Mouse (Mus musculus) lung, adult 2 months (tissue): ENCODE measurements around the gene Mboat7. TPM values are rescaled to one million over a fixed set of nuclear protein-coding genes. Genes with fewer than 3 reads are reported as not detected.

ENCODE experiments used
- DNase-seq: peaks from one replicate; pipeline ENCODE4 v3.0.0; 2022
- H3K4me1 ChIP-seq: fragments of 200-500 bp; 2 replicates; pipeline ENCODE4 v1.6.1; 2011; ENCODE audit warnings: low read length; ENCODE audit not compliant: control insufficient read depth, insufficient read depth
- H3K4me3 ChIP-seq: fragments of 200-500 bp; replicated peaks from 2 replicates; pipeline ENCODE3; 2011; ENCODE audit warnings: low read depth, mild to moderate bottlenecking, control low read depth, low read length; ENCODE audit errors: extremely low read depth
- CTCF ChIP-seq: fragments of 200-500 bp; IDR thresholded peaks from 2 replicates; pipeline ENCODE4 v1.5.1; 2011; ENCODE audit warnings: mild to moderate bottlenecking, low read length, control low read depth; ENCODE audit not compliant: insufficient read depth
- POLR2A ChIP-seq: fragments of 200-500 bp; IDR thresholded peaks from 2 replicates; pipeline ENCODE4 v1.6.1; 2011; ENCODE audit warnings: low read depth, mild to moderate bottlenecking, control low read depth, low read length, borderline replicate concordance; ENCODE audit errors: extremely low read depth
- WGBS: fragments of 180-500 bp; shearing (Covaris S2); methylation state at CpG from one replicate; pipeline ENCODE4 v1.1.7; 2018; 5-methylcytosine and 5-hydroxymethylcytosine counted together
- polyA plus RNA-seq: library from polyadenylated mRNA; depleted of rRNA; stranded (reverse); fragments of >200 nt; gene quantifications from 2 replicates; pipeline ENCODE4 v1.2.3, GENCODE M21; 2012

Gene Mboat7
- polyA plus RNA-seq, 1 experiment: 60.1 TPM

GRCm38 (mm10) chr7:3692382-3692986 is 839 bp downstream of the Mboat7 start, which contains the start of gene Tsen34:
Gene Tsen34, plus strand, starts transcription at chr7:3692863.
- DNase-seq: no peak
- no peak for TF ChIP-seq POLR2A
- TF ChIP-seq CTCF: no peak
- Histone ChIP-seq H3K4me3 (peak within 1 kb of the TSS; percentile 59), H3K4me1 (no peaks in the 10 kb centered on the region)
- under 1% methylated on average over 49 of the region's 49 CpGs for WGBS

GRCm38 (mm10) chr7:3691919-3692318 is 1.4 kb downstream of the Mboat7 start:
- Histone ChIP-seq H3K4me1 (no peaks in the 10 kb centered on the region), H3K4me3 (peak overlapping the region; percentile 59)
- WGBS: 31% methylated on average over 3 of the region's 3 CpGs
- no peak for TF ChIP-seq POLR2A
- no peak for TF ChIP-seq CTCF
- DNase-seq: no peak

DNA sequence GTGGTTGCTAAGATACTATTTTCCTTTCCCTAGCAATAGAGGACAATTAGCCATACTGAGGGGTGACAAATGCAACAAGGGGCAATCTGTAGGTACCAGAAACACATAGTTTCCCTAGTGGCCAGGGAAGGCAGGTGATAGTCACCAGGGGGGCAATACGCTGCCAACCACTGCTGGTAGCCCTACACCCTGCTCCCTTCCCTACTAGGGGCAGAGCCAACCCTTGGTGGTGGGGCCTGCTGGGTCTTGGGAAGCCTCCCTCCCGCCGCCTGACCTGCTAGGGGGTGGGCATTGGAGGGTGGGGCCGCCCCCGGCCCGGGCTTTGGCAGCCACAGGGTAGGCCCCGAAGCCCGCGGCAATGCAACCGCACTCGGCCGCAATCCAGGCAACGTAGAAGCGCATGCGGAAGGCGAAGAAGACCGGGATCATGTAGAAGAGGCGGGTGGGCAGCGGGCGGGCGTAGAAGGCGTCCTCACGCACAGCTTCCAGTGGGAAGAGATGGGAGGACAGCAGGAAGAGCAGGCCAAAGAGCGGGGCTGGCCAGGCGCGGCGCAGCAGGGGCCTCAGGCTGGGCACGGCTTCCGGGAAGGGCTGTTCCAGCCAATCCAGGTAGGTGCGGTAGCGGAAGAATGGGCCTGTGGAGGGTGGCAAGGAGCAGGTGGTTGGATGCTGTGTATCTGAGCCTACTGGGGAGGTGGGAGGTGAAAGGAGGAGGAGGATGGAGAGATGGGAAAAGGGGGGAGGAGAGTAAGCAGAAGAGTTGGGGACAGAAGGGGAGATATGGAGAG is 7.7 kb downstream of the Mboat7 start:
- TF ChIP-seq CTCF: no peak
- TF ChIP-seq POLR2A: no peak
- 88% methylated on average over 31 of the region's 31 CpGs for WGBS
- DNase-seq: no peak

GRCm38 (mm10) chr7:3684698-3685097 is 8.6 kb downstream of the Mboat7 start:
- no peak for TF ChIP-seq POLR2A
- TF ChIP-seq CTCF: no peak
- DNase-seq: no peak
- 84% methylated on average over 8 of the region's 8 CpGs for WGBS

More for the DNA sequence above, 7.7 kb downstream of the Mboat7 start:
- Histone ChIP-seq H3K4me1 (no peaks in the 10 kb centered on the region), H3K4me3 (no peak overlapping the region)

DNA sequence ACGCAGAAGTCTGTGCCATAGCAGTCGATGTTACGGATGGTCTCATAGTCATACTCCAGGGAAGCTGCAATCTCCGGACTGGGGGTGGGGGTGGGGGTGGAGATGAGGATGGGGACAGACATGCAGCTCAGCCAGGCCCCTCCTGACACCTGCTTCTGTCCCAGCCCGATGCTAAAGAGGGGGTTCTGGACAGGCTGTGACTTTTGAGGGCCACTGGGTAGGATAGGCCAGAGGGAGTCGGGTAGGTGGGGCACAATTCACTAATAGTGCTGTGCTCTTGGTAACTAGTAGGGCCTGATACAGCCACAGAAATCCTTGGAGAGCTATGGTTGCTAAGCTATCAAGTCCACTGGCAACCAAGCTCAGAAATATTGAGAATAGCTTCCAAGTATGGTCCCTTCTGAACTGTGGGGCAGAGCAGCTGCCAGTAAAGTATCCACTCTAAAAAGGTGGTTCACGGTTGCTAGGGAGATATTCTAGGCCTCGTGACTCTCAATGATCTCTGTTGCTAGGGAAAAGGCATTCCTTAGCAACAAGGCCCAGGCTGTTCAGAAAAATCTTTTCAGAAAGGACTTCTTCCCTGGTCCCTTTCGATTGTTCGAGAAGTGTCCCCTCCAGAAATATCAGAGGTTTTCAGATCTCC is 9.3 kb downstream of the Mboat7 start:
- Histone ChIP-seq H3K4me1 (no peaks in the 10 kb centered on the region), H3K4me3 (no peak overlapping the region)
- no peak for TF ChIP-seq POLR2A
- no peak for TF ChIP-seq CTCF
- DNase-seq: no peak
- 78% methylated on average over 10 of the region's 10 CpGs for WGBS

More at GRCm38 (mm10) chr7:3684698-3685097, 8.6 kb downstream of the Mboat7 start:
- Histone ChIP-seq H3K4me3 (no peak overlapping the region), H3K4me1 (no peaks in the 10 kb centered on the region)

GRCm38 (mm10) chr7:3677342-3677741 is 16.0 kb downstream of the Mboat7 start, which contains the start of gene Tmc4:
Gene Tmc4, minus strand, starts transcription at chr7:3677553.
- Histone ChIP-seq H3K4me3 (peak within 1 kb of the TSS; percentile 65), H3K4me1 (no peaks in the 10 kb centered on the region)
- 0 out of 2 replicates have a peak, but pooled peaks have one; percentile 12 for TF ChIP-seq POLR2A
- TF ChIP-seq CTCF: no peak
- peak; percentile 59 for DNase-seq
- WGBS: 52% methylated on average over 9 of the region's 9 CpGs

DNA sequence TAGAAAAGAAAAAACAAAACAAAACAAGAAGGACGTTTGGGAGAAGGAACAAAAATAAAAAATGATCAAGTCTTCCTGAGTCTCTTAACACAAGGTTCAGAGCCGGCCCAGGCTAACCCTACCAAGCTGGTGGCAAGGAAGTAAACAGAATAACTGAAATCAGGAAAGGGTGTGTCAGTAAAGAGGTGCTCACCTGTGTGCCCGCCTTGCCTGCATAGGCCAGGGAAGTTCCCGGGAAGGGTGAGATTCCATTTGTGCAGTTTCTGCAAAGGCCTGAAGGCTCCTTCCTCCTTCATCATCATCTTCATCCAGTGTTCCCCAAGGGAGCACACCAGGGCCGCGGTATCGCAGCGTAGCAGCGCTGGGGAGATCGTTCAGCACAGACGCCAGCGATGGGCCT is 17.0 kb downstream of the Mboat7 start:
- Histone ChIP-seq H3K4me3 (no peak overlapping the region), H3K4me1 (no peaks in the 10 kb centered on the region)
- no peak for DNase-seq
- no peak for TF ChIP-seq CTCF
- no peak for TF ChIP-seq POLR2A
- WGBS: 70% methylated on average over 12 of the region's 12 CpGs

DNA sequence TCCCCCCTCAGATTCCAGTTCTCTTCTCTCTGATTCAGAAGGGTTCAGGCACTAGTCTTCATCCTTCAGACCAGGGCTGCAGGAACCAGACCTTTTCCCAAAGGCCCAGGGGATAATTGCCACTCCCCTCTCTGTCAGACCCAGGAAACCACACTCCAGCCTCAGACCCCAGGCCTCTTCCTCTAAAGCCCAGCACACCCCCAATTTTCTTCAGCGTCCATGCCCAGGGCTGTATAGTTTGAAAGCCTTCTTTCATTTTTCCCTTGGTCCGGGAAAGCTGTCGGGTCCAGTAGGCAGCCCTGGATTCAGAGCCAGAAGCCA is 18.1 kb downstream of the Mboat7 start:
- DNase-seq: no peak
- WGBS: 85% methylated on average over 3 of the region's 3 CpGs
- H3K4me3 ChIP-seq: no peak overlapping the region
- H3K4me1 ChIP-seq: no peaks in the 10 kb centered on the region
- TF ChIP-seq POLR2A: no peak
- TF ChIP-seq CTCF: no peak

DNA sequence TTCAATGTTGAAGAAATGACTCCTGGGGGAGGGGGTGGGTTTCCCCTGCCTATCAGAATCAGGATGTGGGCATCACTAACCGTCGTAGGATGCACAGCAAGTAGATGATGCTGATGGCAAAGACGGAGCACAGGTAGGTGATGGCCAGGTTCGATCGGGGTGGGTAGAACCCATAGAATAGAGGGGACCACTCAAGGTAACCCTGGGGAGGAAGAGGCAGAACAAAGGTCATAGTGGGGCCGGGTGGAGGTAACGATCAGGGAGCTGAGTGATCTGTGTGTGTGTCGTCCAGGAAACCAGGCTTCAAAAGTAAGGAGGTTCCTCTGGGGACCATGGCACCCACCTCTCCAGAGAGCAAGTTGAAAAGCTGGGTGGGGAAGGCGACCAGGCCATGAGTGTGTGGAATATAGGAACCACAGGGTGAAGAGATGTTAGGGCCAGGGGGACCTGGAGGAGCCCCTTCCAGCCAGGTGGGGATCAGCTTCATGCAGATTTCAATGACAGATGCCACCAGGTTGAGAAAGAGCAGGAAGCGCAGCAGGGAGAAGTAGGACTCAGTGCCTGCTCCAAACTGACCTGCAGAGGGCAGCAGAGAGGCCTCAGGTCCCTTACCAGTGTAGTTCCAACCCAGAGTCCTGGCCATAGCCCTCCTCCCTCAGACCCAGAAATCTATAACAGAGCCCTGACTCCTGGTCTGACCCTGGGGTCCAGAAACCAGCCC is 18.7 kb downstream of the Mboat7 start:
- Histone ChIP-seq H3K4me3 (no peak overlapping the region), H3K4me1 (no peaks in the 10 kb centered on the region)
- 68% methylated on average over 10 of the region's 10 CpGs for WGBS
- DNase-seq: peak; percentile 76
- no peak for TF ChIP-seq POLR2A
- peak; percentile 99 for TF ChIP-seq CTCF
